Mouse (Mus musculus) heart, adult 2 months (tissue): ENCODE data around the gene Pla2g12b. TPM values are rescaled to one million over a fixed set of nuclear protein-coding genes. Genes with fewer than 3 reads are reported as not detected.

ENCODE experiments used
- DNase-seq, 2 experiments: peaks; one replicate each; pipeline ENCODE4 v3.0.0; 2021
- H3K27ac ChIP-seq: fragments of 200-600 bp; 2 replicates; pipeline ENCODE4 v1.8.1; 2022
- H3K27me3 ChIP-seq: fragments of 200-500 bp; 2 replicates; pipeline ENCODE4 v1.6.1; 2012; ENCODE audit warnings: mild to moderate bottlenecking, low read length, inconsistent platforms, mixed read lengths; ENCODE audit not compliant: control insufficient read depth, insufficient read depth
- H3K36me3 ChIP-seq: fragments of 200-500 bp; 2 replicates; pipeline ENCODE4 v1.6.1; 2012; ENCODE audit warnings: low read length, inconsistent platforms; ENCODE audit not compliant: control insufficient read depth, insufficient read depth
- H3K4me1 ChIP-seq: fragments of 200-500 bp; 2 replicates; pipeline ENCODE4 v1.6.1; 2011; ENCODE audit warnings: low read length; ENCODE audit not compliant: control insufficient read depth, insufficient read depth
- H3K4me3 ChIP-seq: fragments of 200-600 bp; 2 replicates; pipeline ENCODE4 v1.8.1; 2022
- H3K79me2 ChIP-seq: fragments of 200-500 bp; replicated peaks from 2 replicates; pipeline ENCODE4 v1.6.1; 2012; ENCODE audit warnings: mild to moderate bottlenecking, inconsistent platforms, low read length, moderate library complexity, mixed read lengths; ENCODE audit not compliant: control insufficient read depth, insufficient read depth
- H3K9ac ChIP-seq: fragments of 200-500 bp; 2 replicates; pipeline ENCODE4 v1.6.1; 2012; ENCODE audit warnings: low read depth, mild to moderate bottlenecking, control low read depth, inconsistent platforms, low read length, mixed read lengths
- CTCF ChIP-seq: fragments of 200-600 bp; IDR thresholded peaks from 2 replicates; pipeline ENCODE4 v1.8.1; 2022; ENCODE audit warnings: antibody characterized with exemption, mild to moderate bottlenecking, moderate library complexity
- EP300 ChIP-seq: fragments of 200-500 bp; IDR thresholded peaks from 2 replicates; pipeline ENCODE4 v1.6.1; 2011; ENCODE audit warnings: low read depth, low read length, control low read depth; ENCODE audit not compliant: insufficient read depth
- POLR2A ChIP-seq: fragments of 200-500 bp; IDR thresholded peaks from 2 replicates; pipeline ENCODE4 v1.6.1; 2011; ENCODE audit warnings: mild to moderate bottlenecking, low read depth, low read length, control low read depth; ENCODE audit not compliant: insufficient read depth
- WGBS: fragments of 180-500 bp; shearing (Covaris S2); methylation state at CpG from one replicate; pipeline ENCODE4 v1.1.7; 2018; 5-methylcytosine and 5-hydroxymethylcytosine counted together
- intact Hi-C: fragments of 180-260 bp; cut with DNase I; formaldehyde crosslinking; loops from one replicate; pipeline ENCODE4 v1.15.1; 2025
- polyA plus RNA-seq: library from polyadenylated mRNA; depleted of rRNA; stranded (reverse); fragments of >200 nt; gene quantifications from 2 replicates; pipeline ENCODE4 v1.2.3, GENCODE M21; 2012; rRNA removed
- total RNA-seq, 2 experiments: library from RNA; stranded (reverse); gene quantifications; 2 replicates each; pipeline ENCODE4 v1.2.3; 2021

Gene Pla2g12b
- total and polyA plus RNA-seq, 3 experiments = 0.10 TPM; not detected in 2

DNA sequence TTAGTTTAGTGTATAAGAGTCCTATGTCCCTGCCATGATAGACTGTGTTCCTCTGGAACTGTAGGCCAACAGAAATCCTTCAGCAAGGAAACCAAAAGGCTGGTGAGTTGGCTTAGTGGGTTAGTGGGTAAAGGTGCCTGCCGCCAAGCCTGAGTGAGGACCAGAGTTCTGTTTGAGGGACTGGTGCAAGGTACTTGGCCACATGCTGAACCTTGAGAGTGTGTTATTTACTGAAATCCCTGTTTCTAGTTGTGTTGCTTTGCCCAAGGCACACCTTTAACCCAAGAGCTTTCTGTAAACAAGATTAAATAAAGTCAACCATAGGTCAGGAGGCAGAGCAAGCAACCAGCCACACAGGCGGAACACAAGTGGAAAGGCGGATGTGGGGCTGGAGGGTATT, 62.1 kb downstream of the Pla2g12b start:
- TF ChIP-seq EP300 (no peak), POLR2A (no peak), CTCF (no peak)
- Histone ChIP-seq H3K4me3 (no peak overlapping the region), H3K36me3 (no peaks in the 10 kb centered on the region), H3K27ac (no peak overlapping the region), H3K79me2 (no peaks in the 10 kb centered on the region), H3K27me3 (no peaks in the 10 kb centered on the region), H3K4me1 (peaks cover 2% of the 10 kb centered on the region), H3K9ac (no peak overlapping the region)
- 83% methylated on average over 3 of the region's 3 CpGs for WGBS
- no peak for DNase-seq
- intact Hi-C loops = no loop called here

GRCm38 (mm10) chr10:59466626-59467025, 63.2 kb downstream of the Pla2g12b start:
- TF ChIP-seq POLR2A (no peak), EP300 (no peak), CTCF (no peak)
- no peak for DNase-seq
- Histone ChIP-seq H3K27ac (no peak overlapping the region), H3K4me3 (no peak overlapping the region), H3K9ac (no peak overlapping the region), H3K27me3 (no peaks in the 10 kb centered on the region), H3K79me2 (no peaks in the 10 kb centered on the region), H3K36me3 (no peaks in the 10 kb centered on the region), H3K4me1 (peaks cover 2% of the 10 kb centered on the region)
- intact Hi-C loops = no loop called here
- WGBS = 98% methylated on average over 4 of the region's 4 CpGs

GRCm38 (mm10) chr10:59467297-59467696, 63.8 kb downstream of the Pla2g12b start:
- H3K79me2 ChIP-seq = no peaks in the 10 kb centered on the region
- 88% methylated on average over 12 of the region's 12 CpGs for WGBS
- H3K4me3 ChIP-seq = no peak overlapping the region
- H3K4me1 ChIP-seq = peaks cover 2% of the 10 kb centered on the region
- no peaks in the 10 kb centered on the region for H3K36me3 ChIP-seq
- no peak for DNase-seq
- no peak overlapping the region for H3K27ac ChIP-seq
- H3K9ac ChIP-seq = no peak overlapping the region
- intact Hi-C loops = no loop called here
- H3K27me3 ChIP-seq = no peaks in the 10 kb centered on the region
- no peak for TF ChIP-seq EP300
- no peak for TF ChIP-seq CTCF
- TF ChIP-seq POLR2A = no peak

DNA sequence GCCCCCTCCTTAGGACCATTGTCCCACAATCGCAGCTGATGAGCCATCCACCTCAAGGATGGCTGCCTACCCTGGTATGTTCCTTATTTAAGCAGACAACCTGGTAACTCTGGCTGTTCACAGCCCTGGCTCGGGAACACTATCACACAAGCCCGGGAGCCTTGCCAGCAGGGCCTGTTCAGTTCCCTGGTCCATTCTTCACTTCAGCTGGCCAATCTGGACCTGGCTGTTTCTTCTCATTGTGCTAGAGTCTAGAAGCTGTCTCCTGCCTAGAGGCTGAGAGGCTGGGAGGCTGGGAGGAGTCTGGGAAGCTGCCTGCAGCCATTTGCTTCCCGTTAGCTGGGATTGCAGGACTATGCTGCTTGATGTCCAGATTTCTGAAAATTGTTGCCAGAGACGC, 67.0 kb downstream of the Pla2g12b start:
- 23% methylated on average over 5 of the region's 5 CpGs for WGBS
- peak; percentile 65 to 67 for DNase-seq
- H3K4me3 ChIP-seq = no peak overlapping the region
- H3K4me1 ChIP-seq = peaks cover 2% of the 10 kb centered on the region
- H3K9ac ChIP-seq = no peak overlapping the region
- H3K27me3 ChIP-seq = no peaks in the 10 kb centered on the region
- no peaks in the 10 kb centered on the region for H3K36me3 ChIP-seq
- no peaks in the 10 kb centered on the region for H3K79me2 ChIP-seq
- H3K27ac ChIP-seq = no peak overlapping the region
- TF ChIP-seq POLR2A (no peak), CTCF (no peak), EP300 (no peak)
- intact Hi-C loops = no loop called here

Other genes with a start within 250 kb of the Pla2g12b start
- 10 to 100 TPM; 15.2 to 17.3 TPM for gene Sept10, start 181.8 kb upstream of the Pla2g12b start, total RNA-seq
- gene Sept10, start 181.8 kb upstream of the Pla2g12b start, polyA plus RNA-seq = 8.4 and 13.1 TPM in 2 replicates
- gene Sowahc, start 181.7 kb upstream of the Pla2g12b start, total RNA-seq = 1 to 10 TPM; 1.2 to 1.3 TPM
- gene Sowahc, start 181.7 kb upstream of the Pla2g12b start, polyA plus RNA-seq = 1.0 and 1.4 TPM in 2 replicates
- gene P4ha1, start 80.4 kb upstream of the Pla2g12b start, total RNA-seq = 10 to 100 TPM; 42.4 to 48.0 TPM
- 14.8 and 34.7 TPM in 2 replicates for gene P4ha1, start 80.4 kb upstream of the Pla2g12b start, polyA plus RNA-seq
- gene Gm10273, start 8.0 kb upstream of the Pla2g12b start, total RNA-seq = 100 to 1,000 TPM; 123 to 156 TPM
- gene Gm10273, start 8.0 kb upstream of the Pla2g12b start, polyA plus RNA-seq = 19.1 and 64.0 TPM in 2 replicates
- not detected for gene Oit3, start 38.1 kb downstream of the Pla2g12b start, total RNA-seq
- gene Oit3, start 38.1 kb downstream of the Pla2g12b start, polyA plus RNA-seq = 0.55 and 0.59 TPM in 2 replicates
- not detected for gene Gm10322, start 212.4 kb downstream of the Pla2g12b start, total RNA-seq
- gene Gm10322, start 212.4 kb downstream of the Pla2g12b start, polyA plus RNA-seq = not detected in 2 replicates
- 10 to 100 TPM; 20.0 to 21.6 TPM for gene Mcu, start 213.0 kb downstream of the Pla2g12b start, total RNA-seq
- 10.4 and 17.9 TPM in 2 replicates for gene Mcu, start 213.0 kb downstream of the Pla2g12b start, polyA plus RNA-seq